Mouse (Mus musculus) neural tube, embryonic 11.5 days (tissue): ENCODE results near the gene Kansl1l. TPM values are rescaled to one million over a fixed set of nuclear protein-coding genes. Genes with fewer than 3 reads are reported as not detected.

Experiments
- ATAC-seq: fragments of 200-750 bp; cut with Nextera tagmentation; 2 replicates; pipeline ENCODE4 v1.8.0; 2017; ENCODE audit warnings: moderate number of reproducible peaks, mild to moderate bottlenecking, moderate TSS enrichment, moderate library complexity; ENCODE audit not compliant: insufficient read depth, low FRiP score, low TSS enrichment
- DNase-seq: peaks from one replicate; pipeline ENCODE4 v3.0.0-alpha.2; 2015; ENCODE audit warnings: low spot score
- H3K27ac ChIP-seq: fragments of 300-500 bp; sonication (generic); 2 replicates; pipeline ENCODE4 v1.5.1; 2014; ENCODE audit warnings: low read depth, mild to moderate bottlenecking, low read length
- H3K27me3 ChIP-seq: fragments of 300-500 bp; sonication (generic); 2 replicates; pipeline ENCODE4 v1.6.1; 2014; ENCODE audit warnings: mild to moderate bottlenecking, low read length, mixed read lengths; ENCODE audit not compliant: control insufficient read depth, insufficient read depth
- H3K36me3 ChIP-seq: fragments of 300-500 bp; sonication (generic); 2 replicates; pipeline ENCODE4 v1.6.1; 2014; ENCODE audit warnings: mild to moderate bottlenecking, low read length, moderate library complexity, mixed read lengths; ENCODE audit not compliant: control insufficient read depth, insufficient read depth
- H3K4me1 ChIP-seq: fragments of 300-500 bp; sonication (generic); 2 replicates; pipeline ENCODE4 v1.6.1; 2014; ENCODE audit warnings: low read length, mixed read lengths; ENCODE audit not compliant: control insufficient read depth, insufficient read depth
- H3K4me2 ChIP-seq: fragments of 300-500 bp; sonication (generic); 2 replicates; pipeline ENCODE4 v1.6.1; 2014; ENCODE audit warnings: low read depth, mild to moderate bottlenecking, moderate library complexity
- H3K4me3 ChIP-seq: fragments of 300-500 bp; sonication (generic); 2 replicates; pipeline ENCODE4 v1.5.1; 2014; ENCODE audit warnings: low read depth, low read length
- H3K9ac ChIP-seq: fragments of 300-500 bp; sonication (generic); 2 replicates; pipeline ENCODE4 v1.6.1; 2014; ENCODE audit warnings: mild to moderate bottlenecking, low read length
- H3K9me3 ChIP-seq: fragments of 300-500 bp; sonication (generic); 2 replicates; pipeline ENCODE4 v1.6.1; 2016; ENCODE audit warnings: low read length; ENCODE audit not compliant: control insufficient read depth
- WGBS: fragments of 180-500 bp; shearing (Covaris S2); extraction: QIAGEN DNeasy Blood & Tissue Kit; methylation state at CpG from one replicate; pipeline ENCODE4 v1.1.7; 2014; 5-methylcytosine and 5-hydroxymethylcytosine counted together
- polyA plus RNA-seq: library from polyadenylated mRNA; unstranded; fragments of >200 nt; fragmentation: Nextera tagmentation; extraction: Ambion mirVana; gene quantifications from 2 replicates; pipeline ENCODE4 v1.2.1, GENCODE M21; 2014

Gene Kansl1l
- polyA plus RNA-seq, 1 experiment from 2014 or later = 9.3 TPM

- no peak for ATAC-seq
- Histone ChIP-seq H3K4me1 (no peaks in the 10 kb centered on the region), H3K36me3 (no peaks in the 10 kb centered on the region), H3K9me3 (no peaks in the 10 kb centered on the region), H3K27ac (no peak overlapping the region), H3K4me3 (no peak overlapping the region), H3K9ac (no peak overlapping the region), H3K27me3 (no peaks in the 10 kb centered on the region), H3K4me2 (no peak overlapping the region)
- WGBS = 83% methylated on average over 1 of the region's 1 CpGs
- DNase-seq = no peak
Observed at GRCm38 (mm10) chr1:66806821-66807220, 10.5 kb downstream of the Kansl1l start.

- no peak overlapping the region for H3K4me3 ChIP-seq
- H3K4me2 ChIP-seq = no peak overlapping the region
- no peak overlapping the region for H3K9ac ChIP-seq
- no peaks in the 10 kb centered on the region for H3K27me3 ChIP-seq
- DNase-seq = no peak
- no peak overlapping the region for H3K27ac ChIP-seq
- 84% methylated on average over 1 of the region's 1 CpGs for WGBS
- no peak for ATAC-seq
- no peaks in the 10 kb centered on the region for H3K36me3 ChIP-seq
- no peaks in the 10 kb centered on the region for H3K9me3 ChIP-seq
- H3K4me1 ChIP-seq = no peaks in the 10 kb centered on the region
Observed at GRCm38 (mm10) chr1:66805408-66805807, 12.0 kb downstream of the Kansl1l start.

- Histone ChIP-seq H3K27me3 (no peaks in the 10 kb centered on the region), H3K4me3 (no peak overlapping the region), H3K4me2 (no peak overlapping the region), H3K27ac (no peak overlapping the region), H3K9ac (no peak overlapping the region), H3K4me1 (no peaks in the 10 kb centered on the region), H3K36me3 (no peaks in the 10 kb centered on the region), H3K9me3 (no peaks in the 10 kb centered on the region)
- DNase-seq (no peak), ATAC-seq (no peak)
- WGBS = 69% methylated on average over 5 of the region's 5 CpGs
Observed at GRCm38 (mm10) chr1:66804710-66805109, 12.7 kb downstream of the Kansl1l start.

- Histone ChIP-seq H3K9ac (no peak overlapping the region), H3K4me1 (no peaks in the 10 kb centered on the region), H3K27ac (no peak overlapping the region), H3K4me3 (no peak overlapping the region), H3K36me3 (no peaks in the 10 kb centered on the region), H3K4me2 (no peak overlapping the region), H3K9me3 (no peaks in the 10 kb centered on the region), H3K27me3 (no peaks in the 10 kb centered on the region)
- no peak for DNase-seq
- ATAC-seq = no peak
- 90% methylated on average over 2 of the region's 2 CpGs for WGBS
Observed at GRCm38 (mm10) chr1:66797962-66798361, 19.4 kb downstream of the Kansl1l start.

- ATAC-seq (no peak), DNase-seq (no peak)
- Histone ChIP-seq H3K36me3 (no peaks in the 10 kb centered on the region), H3K4me2 (no peak overlapping the region), H3K4me1 (no peaks in the 10 kb centered on the region), H3K27me3 (no peaks in the 10 kb centered on the region), H3K9me3 (no peaks in the 10 kb centered on the region), H3K9ac (no peak overlapping the region), H3K4me3 (no peak overlapping the region), H3K27ac (no peak overlapping the region)
- WGBS = 96% methylated on average over 2 of the region's 2 CpGs
Observed at GRCm38 (mm10) chr1:66792838-66793466, 24.4 kb downstream of the Kansl1l start.

- Histone ChIP-seq H3K27me3 (no peaks in the 10 kb centered on the region), H3K4me3 (no peak overlapping the region), H3K36me3 (no peaks in the 10 kb centered on the region), H3K4me1 (no peaks in the 10 kb centered on the region), H3K4me2 (no peak overlapping the region), H3K9ac (no peak overlapping the region), H3K27ac (no peak overlapping the region), H3K9me3 (no peaks in the 10 kb centered on the region)
- no peak for DNase-seq
- 62% methylated on average over 2 of the region's 2 CpGs for WGBS
- no peak for ATAC-seq
Observed at GRCm38 (mm10) chr1:66782296-66782695, 35.1 kb downstream of the Kansl1l start.

- H3K9me3 ChIP-seq = no peaks in the 10 kb centered on the region
- H3K4me1 ChIP-seq = no peaks in the 10 kb centered on the region
- H3K27ac ChIP-seq = no peak overlapping the region
- H3K36me3 ChIP-seq = no peaks in the 10 kb centered on the region
- H3K27me3 ChIP-seq = no peaks in the 10 kb centered on the region
- ATAC-seq = no peak
- no peak for DNase-seq
- H3K4me2 ChIP-seq = no peak overlapping the region
- H3K4me3 ChIP-seq = no peak overlapping the region
- no peak overlapping the region for H3K9ac ChIP-seq
- 86% methylated on average over 4 of the region's 4 CpGs for WGBS
Observed at GRCm38 (mm10) chr1:66781027-66781426, 36.3 kb downstream of the Kansl1l start.

GRCm38 (mm10) chr1:66778798-66779197 is 38.6 kb downstream of the Kansl1l start:
- no peak for ATAC-seq
- DNase-seq = no peak
- H3K27ac ChIP-seq = no peak overlapping the region

GRCm38 (mm10) chr1:66777878-66778277 is 39.5 kb downstream of the Kansl1l start:
- H3K4me1 ChIP-seq = no peaks in the 10 kb centered on the region
- no peaks in the 10 kb centered on the region for H3K27me3 ChIP-seq
- H3K9me3 ChIP-seq = no peaks in the 10 kb centered on the region
- DNase-seq = no peak
- H3K4me3 ChIP-seq = no peak overlapping the region
- H3K4me2 ChIP-seq = no peak overlapping the region
- H3K36me3 ChIP-seq = no peaks in the 10 kb centered on the region
- ATAC-seq = no peak
- WGBS = 86% methylated on average over 2 of the region's 2 CpGs
- H3K9ac ChIP-seq = no peak overlapping the region
- no peak overlapping the region for H3K27ac ChIP-seq

More at GRCm38 (mm10) chr1:66778798-66779197, 38.6 kb downstream of the Kansl1l start:
- H3K4me3 ChIP-seq = no peak overlapping the region
- WGBS = 90% methylated on average over 1 of the region's 1 CpGs
- H3K27me3 ChIP-seq = no peaks in the 10 kb centered on the region
- no peaks in the 10 kb centered on the region for H3K4me1 ChIP-seq
- H3K9ac ChIP-seq = no peak overlapping the region
- H3K4me2 ChIP-seq = no peak overlapping the region
- H3K36me3 ChIP-seq = no peaks in the 10 kb centered on the region
- H3K9me3 ChIP-seq = no peaks in the 10 kb centered on the region
